Mouse (Mus musculus): ENCODE measurements around the gene Mtrex.

Mtrex gene

GRCm38 (mm10) chr13:112927287-112928001 is at the start of gene Mtrex, which contains the start of gene Dhx29:
Gene Mtrex (minus strand): TSS chr13:112927398.
Gene Dhx29 (plus strand): TSS chr13:112927454.
- H3K4me1 ChIP-seq (replicated peaks; ENCODE audit: low read depth, low read length) = peaks cover 41% of the 10 kb centered on the region
- TF ChIP-seq NANOG (IDR thresholded peaks at IDR 0.05; ENCODE audit: borderline replicate concordance, low read length) = no peak
- TF ChIP-seq POU5F1 (IDR thresholded peaks at IDR 0.05; ENCODE audit: borderline replicate concordance, low read length) = no peak
- TF ChIP-seq CTCF (conservative IDR thresholded peaks at IDR 0.05; ENCODE audit: low read length) = no peak
- no peaks in the 10 kb centered on the region for H3K9me3 ChIP-seq (ENCODE audit: low read length)
- no peaks in the 10 kb centered on the region for H3K27me3 ChIP-seq (ENCODE audit: insufficient read depth, low read length)
- H3K4me3 ChIP-seq (replicated peaks; ENCODE audit: low read length) = peak within 1 kb of the TSS; percentile 99
- peaks cover 45% of the 10 kb centered on the region for H3K36me3 ChIP-seq (ENCODE audit: insufficient read depth, low read length)

- TF ChIP-seq NANOG (IDR thresholded peaks at IDR 0.05; ENCODE audit: borderline replicate concordance, low read length) (no peak), CTCF (conservative IDR thresholded peaks at IDR 0.05; ENCODE audit: low read length) (no peak), POU5F1 (IDR thresholded peaks at IDR 0.05; ENCODE audit: borderline replicate concordance, low read length) (no peak)
- peaks cover 50% of the 10 kb centered on the region for H3K27me3 ChIP-seq (ENCODE audit: insufficient read depth, low read length)
These were observed 49.5 kb upstream of the Mtrex start for GRCm38 (mm10) chr13:112976720-112977119.

GRCm38 (mm10) chr13:112967267-112967666 is 40.1 kb upstream of the Mtrex start:
- Histone ChIP-seq H3K27me3 (ENCODE audit: insufficient read depth, low read length) (no peaks in the 10 kb centered on the region), H3K4me3 (replicated peaks; ENCODE audit: low read length) (no peak overlapping the region), H3K4me1 (replicated peaks; ENCODE audit: low read depth, low read length) (0 out of 2 replicates have a peak, but pooled peaks cover 6% of the 10 kb centered on the region), H3K9me3 (ENCODE audit: low read length) (no peaks in the 10 kb centered on the region), H3K36me3 (ENCODE audit: insufficient read depth, low read length) (peaks cover 72% of the 10 kb centered on the region)
- TF ChIP-seq NANOG (IDR thresholded peaks at IDR 0.05; ENCODE audit: borderline replicate concordance, low read length) (no peak), CTCF (conservative IDR thresholded peaks at IDR 0.05; ENCODE audit: low read length) (no peak), POU5F1 (IDR thresholded peaks at IDR 0.05; ENCODE audit: borderline replicate concordance, low read length) (no peak)

More at GRCm38 (mm10) chr13:112976720-112977119, 49.5 kb upstream of the Mtrex start:
- Histone ChIP-seq H3K4me1 (replicated peaks; ENCODE audit: low read depth, low read length) (peaks cover 17% of the 10 kb centered on the region), H3K9me3 (ENCODE audit: low read length) (no peaks in the 10 kb centered on the region), H3K4me3 (replicated peaks; ENCODE audit: low read length) (peak overlapping the region; percentile 45), H3K36me3 (ENCODE audit: insufficient read depth, low read length) (no peaks in the 10 kb centered on the region)

GRCm38 (mm10) chr13:112964421-112964820 is 37.2 kb upstream of the Mtrex start:
- TF ChIP-seq CTCF (conservative IDR thresholded peaks at IDR 0.05; ENCODE audit: low read length) (no peak), NANOG (IDR thresholded peaks at IDR 0.05; ENCODE audit: borderline replicate concordance, low read length) (no peak), POU5F1 (IDR thresholded peaks at IDR 0.05; ENCODE audit: borderline replicate concordance, low read length) (no peak)
- Histone ChIP-seq H3K36me3 (ENCODE audit: insufficient read depth, low read length) (peaks cover 94% of the 10 kb centered on the region), H3K27me3 (ENCODE audit: insufficient read depth, low read length) (no peaks in the 10 kb centered on the region), H3K4me1 (replicated peaks; ENCODE audit: low read depth, low read length) (no peaks in the 10 kb centered on the region), H3K9me3 (ENCODE audit: low read length) (no peaks in the 10 kb centered on the region), H3K4me3 (replicated peaks; ENCODE audit: low read length) (no peak overlapping the region)

GRCm38 (mm10) chr13:112963081-112963480 is 35.9 kb upstream of the Mtrex start:
- Histone ChIP-seq H3K27me3 (ENCODE audit: insufficient read depth, low read length) (no peaks in the 10 kb centered on the region), H3K9me3 (ENCODE audit: low read length) (no peaks in the 10 kb centered on the region), H3K4me1 (replicated peaks; ENCODE audit: low read depth, low read length) (no peaks in the 10 kb centered on the region), H3K4me3 (replicated peaks; ENCODE audit: low read length) (no peak overlapping the region), H3K36me3 (ENCODE audit: insufficient read depth, low read length) (peaks cover 96% of the 10 kb centered on the region)
- no peak for TF ChIP-seq CTCF (conservative IDR thresholded peaks at IDR 0.05; ENCODE audit: low read length)
- no peak for TF ChIP-seq NANOG (IDR thresholded peaks at IDR 0.05; ENCODE audit: borderline replicate concordance, low read length)
- TF ChIP-seq POU5F1 (IDR thresholded peaks at IDR 0.05; ENCODE audit: borderline replicate concordance, low read length) = no peak

GRCm38 (mm10) chr13:112954067-112954466 is 26.9 kb upstream of the Mtrex start:
- no peaks in the 10 kb centered on the region for H3K9me3 ChIP-seq (ENCODE audit: low read length)
- no peak for TF ChIP-seq CTCF (conservative IDR thresholded peaks at IDR 0.05; ENCODE audit: low read length)
- no peak for TF ChIP-seq NANOG (IDR thresholded peaks at IDR 0.05; ENCODE audit: borderline replicate concordance, low read length)
- TF ChIP-seq POU5F1 (IDR thresholded peaks at IDR 0.05; ENCODE audit: borderline replicate concordance, low read length) = no peak
- peaks cover 93% of the 10 kb centered on the region for H3K36me3 ChIP-seq (ENCODE audit: insufficient read depth, low read length)
- no peak overlapping the region for H3K4me3 ChIP-seq (replicated peaks; ENCODE audit: low read length)
- no peaks in the 10 kb centered on the region for H3K4me1 ChIP-seq (replicated peaks; ENCODE audit: low read depth, low read length)
- no peaks in the 10 kb centered on the region for H3K27me3 ChIP-seq (ENCODE audit: insufficient read depth, low read length)

- H3K4me3 ChIP-seq (replicated peaks; ENCODE audit: low read length) = no peak overlapping the region
- no peaks in the 10 kb centered on the region for H3K9me3 ChIP-seq (ENCODE audit: low read length)
- peaks cover 91% of the 10 kb centered on the region for H3K36me3 ChIP-seq (ENCODE audit: insufficient read depth, low read length)
- peaks cover 29% of the 10 kb centered on the region for H3K4me1 ChIP-seq (replicated peaks; ENCODE audit: low read depth, low read length)
- TF ChIP-seq CTCF (conservative IDR thresholded peaks at IDR 0.05; ENCODE audit: low read length) (no peak), NANOG (IDR thresholded peaks at IDR 0.05; ENCODE audit: borderline replicate concordance, low read length) (no peak), POU5F1 (IDR thresholded peaks at IDR 0.05; ENCODE audit: borderline replicate concordance, low read length) (no peak)
- H3K27me3 ChIP-seq (ENCODE audit: insufficient read depth, low read length) = no peaks in the 10 kb centered on the region
These were observed 18.7 kb upstream of the Mtrex start for GRCm38 (mm10) chr13:112945900-112946299.

DNA sequence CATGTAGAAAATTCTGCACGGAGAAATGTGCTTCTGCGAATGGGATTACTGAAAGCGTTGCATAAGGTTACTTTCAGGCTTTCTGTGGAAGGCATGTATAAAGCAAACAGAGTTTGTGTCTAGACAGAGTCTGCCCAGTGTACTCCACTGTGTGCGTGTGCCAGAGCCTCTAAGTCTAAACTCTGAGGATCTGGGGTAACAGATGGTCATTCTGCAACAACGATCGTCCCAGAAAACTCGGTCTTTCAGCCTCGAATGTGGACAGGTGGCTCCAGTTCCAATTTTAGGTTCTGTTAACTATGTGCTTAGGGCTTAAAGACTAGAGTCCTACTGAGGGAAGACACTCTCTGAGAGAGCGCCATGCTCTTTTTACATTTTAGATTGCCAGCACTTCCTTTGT is 18.1 kb upstream of the Mtrex start:
- H3K4me1 ChIP-seq (replicated peaks; ENCODE audit: low read depth, low read length) = peaks cover 29% of the 10 kb centered on the region
- H3K9me3 ChIP-seq (ENCODE audit: low read length) = no peaks in the 10 kb centered on the region
- no peak overlapping the region for H3K4me3 ChIP-seq (replicated peaks; ENCODE audit: low read length)
- TF ChIP-seq CTCF (conservative IDR thresholded peaks at IDR 0.05; ENCODE audit: low read length) (no peak), POU5F1 (IDR thresholded peaks at IDR 0.05; ENCODE audit: borderline replicate concordance, low read length) (no peak), NANOG (IDR thresholded peaks at IDR 0.05; ENCODE audit: borderline replicate concordance, low read length) (no peak)
- H3K36me3 ChIP-seq (ENCODE audit: insufficient read depth, low read length) = peaks cover 91% of the 10 kb centered on the region
- no peaks in the 10 kb centered on the region for H3K27me3 ChIP-seq (ENCODE audit: insufficient read depth, low read length)

All from E14TG2a.4 (cell line).